Mouse (Mus musculus): ENCODE measurements around the gene BC037034.

DNA sequence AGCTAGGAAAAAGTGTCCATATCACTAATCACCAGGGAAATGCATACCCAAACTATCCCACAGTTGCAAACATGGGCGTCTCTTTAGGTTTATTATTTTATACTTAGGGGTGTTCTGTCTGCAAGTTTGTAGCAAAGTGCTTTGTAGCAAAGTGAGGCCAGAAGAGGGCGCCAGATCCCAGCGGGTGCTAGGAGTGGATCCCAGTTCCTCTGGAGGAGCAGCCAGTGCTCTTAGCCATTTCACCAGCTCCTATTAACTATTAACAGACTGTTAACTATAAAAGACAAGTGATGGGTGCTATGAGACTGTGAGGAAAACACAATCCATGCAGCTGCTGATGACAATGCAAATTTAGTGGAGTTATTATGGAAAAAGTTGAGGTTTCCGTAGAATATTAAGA is 41.7 kb downstream of the BC037034 start:
- TF ChIP-seq CTCF (IDR thresholded peaks at IDR 0.05; ENCODE audit: low read depth) (peak; percentile 75), EP300 (IDR thresholded peaks at IDR 0.05; ENCODE audit: low read depth) (no peak)
